Mouse (Mus musculus) stomach, embryonic 15.5 days (tissue): Measurements from ENCODE around the gene Misp. TPM values are rescaled to one million over a fixed set of nuclear protein-coding genes. Genes with fewer than 3 reads are reported as not detected.

Experiments used
- ATAC-seq: fragments of 200-750 bp; cut with Nextera tagmentation; 2 replicates; pipeline ENCODE4 v1.8.0; 2017; ENCODE audit warnings: low read depth, moderate number of reproducible peaks, moderate TSS enrichment; ENCODE audit not compliant: insufficient read depth, low FRiP score
- H3K27ac ChIP-seq: fragments of 300-500 bp; sonication (generic); 2 replicates; pipeline ENCODE4 v1.5.1; 2015; ENCODE audit warnings: mild to moderate bottlenecking, inconsistent platforms
- H3K27me3 ChIP-seq: fragments of 300-500 bp; sonication (generic); replicated peaks from 2 replicates; pipeline ENCODE4 v1.6.1; 2015; ENCODE audit warnings: inconsistent platforms
- H3K36me3 ChIP-seq: fragments of 300-500 bp; sonication (generic); 2 replicates; pipeline ENCODE4 v1.6.1; 2015; ENCODE audit warnings: inconsistent platforms
- H3K4me1 ChIP-seq: fragments of 300-500 bp; sonication (generic); 2 replicates; pipeline ENCODE4 v1.6.1; 2015; ENCODE audit warnings: inconsistent platforms
- H3K4me2 ChIP-seq: fragments of 300-500 bp; sonication (generic); 2 replicates; pipeline ENCODE4 v1.6.1; 2015; ENCODE audit warnings: mild to moderate bottlenecking, inconsistent platforms
- H3K4me3 ChIP-seq: fragments of 300-500 bp; sonication (generic); replicated peaks from 2 replicates; pipeline ENCODE4 v1.5.1; 2015; ENCODE audit warnings: inconsistent platforms
- H3K9ac ChIP-seq: fragments of 300-500 bp; sonication (generic); 2 replicates; pipeline ENCODE4 v1.6.1; 2015; ENCODE audit warnings: inconsistent platforms
- H3K9me3 ChIP-seq: fragments of 300-500 bp; sonication (generic); 2 replicates; pipeline ENCODE4 v1.6.1; 2016; ENCODE audit warnings: inconsistent platforms
- WGBS: fragments of 180-500 bp; shearing (Covaris S2); methylation state at CpG from one replicate; pipeline ENCODE4 v1.1.7; 2015; 5-methylcytosine and 5-hydroxymethylcytosine counted together
- polyA plus RNA-seq: library from polyadenylated mRNA; unstranded; fragments of >200 nt; fragmentation: Nextera tagmentation; extraction: Ambion mirVana; gene quantifications from 2 replicates; pipeline ENCODE4 v1.2.1, GENCODE M21; 2015

The Misp gene
- polyA plus RNA-seq, 1 experiment from 2014 or later: 50.0 TPM

DNA sequence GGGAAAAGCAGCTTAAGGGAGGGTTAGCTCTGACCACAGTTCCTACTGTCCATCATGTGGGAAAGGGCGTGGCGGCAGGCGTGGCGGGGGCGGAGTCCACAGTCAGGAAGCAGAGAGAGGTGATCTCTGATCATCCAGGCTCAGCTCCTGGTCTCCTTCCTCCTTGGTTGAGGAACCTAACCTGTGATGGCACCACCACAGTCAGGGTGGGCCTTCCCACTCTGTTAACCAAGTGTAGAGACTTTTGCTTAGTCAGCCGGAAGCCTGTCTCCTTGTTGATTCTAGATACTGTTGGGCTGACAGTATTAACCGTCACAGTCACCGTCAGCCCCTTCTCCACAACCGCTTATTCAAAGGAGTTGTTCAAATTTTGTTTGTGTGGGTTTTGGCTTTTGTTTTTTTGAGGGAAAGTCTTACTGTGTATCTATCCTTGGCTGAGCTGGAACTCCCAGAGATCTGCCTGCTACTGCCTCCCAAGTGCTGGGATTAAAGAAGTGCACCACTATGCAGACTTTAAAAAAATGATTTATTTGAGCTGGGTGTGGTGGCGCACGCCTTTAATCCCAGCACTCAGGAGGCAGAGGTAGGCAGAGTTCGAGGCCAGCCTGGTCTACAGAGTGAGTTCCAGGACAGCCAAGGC lies 22.4 kb upstream of the Misp start:
- ATAC-seq: no peak
- Histone ChIP-seq H3K4me3 (no peak overlapping the region), H3K27me3 (no peaks in the 10 kb centered on the region), H3K4me1 (peaks cover 38% of the 10 kb centered on the region), H3K36me3 (no peaks in the 10 kb centered on the region), H3K4me2 (no peak overlapping the region), H3K9ac (no peak overlapping the region), H3K27ac (no peak overlapping the region), H3K9me3 (no peaks in the 10 kb centered on the region)
- 85% methylated on average over 12 of the region's 12 CpGs for WGBS

DNA sequence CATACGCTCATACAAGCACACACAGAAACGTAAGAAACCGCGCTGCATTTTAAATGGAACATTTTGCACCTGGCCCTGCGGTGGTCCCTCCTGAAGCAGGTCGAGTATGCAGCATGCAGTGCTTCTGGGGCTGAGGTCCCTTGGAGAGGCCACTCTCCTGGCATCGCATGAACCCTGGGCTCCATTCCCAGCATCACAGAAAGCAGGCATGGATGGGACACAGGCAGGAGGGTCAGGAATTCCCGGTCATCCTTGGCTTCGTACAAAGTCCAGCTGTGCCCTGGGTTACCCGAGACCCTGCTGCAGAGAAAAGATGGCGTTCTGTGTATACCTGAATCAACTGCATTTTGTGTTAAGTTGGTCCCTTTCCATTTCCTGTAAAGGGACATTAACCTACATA lies 20.3 kb upstream of the Misp start:
- WGBS: 68% methylated on average over 11 of the region's 11 CpGs
- no peak for ATAC-seq
- peaks cover 26% of the 10 kb centered on the region for H3K4me1 ChIP-seq
- H3K27ac ChIP-seq: no peak overlapping the region
- no peak overlapping the region for H3K4me2 ChIP-seq
- no peak overlapping the region for H3K9ac ChIP-seq
- no peaks in the 10 kb centered on the region for H3K9me3 ChIP-seq
- no peaks in the 10 kb centered on the region for H3K36me3 ChIP-seq
- H3K4me3 ChIP-seq: no peak overlapping the region
- no peaks in the 10 kb centered on the region for H3K27me3 ChIP-seq

- no peak overlapping the region for H3K4me3 ChIP-seq
- H3K9me3 ChIP-seq: no peaks in the 10 kb centered on the region
- no peak overlapping the region for H3K9ac ChIP-seq
- no peak overlapping the region for H3K4me2 ChIP-seq
- H3K4me1 ChIP-seq: peaks cover 29% of the 10 kb centered on the region
- no peaks in the 10 kb centered on the region for H3K36me3 ChIP-seq
- no peak overlapping the region for H3K27ac ChIP-seq
- H3K27me3 ChIP-seq: no peaks in the 10 kb centered on the region
- 54% methylated on average over 3 of the region's 3 CpGs for WGBS
- ATAC-seq: no peak
These were observed 19.0 kb upstream of the Misp start for GRCm38 (mm10) chr10:79801837-79802236.

GRCm38 (mm10) chr10:79802331-79802971 lies 18.3 kb upstream of the Misp start:
- no peak overlapping the region for H3K27ac ChIP-seq
- H3K4me2 ChIP-seq: peak overlapping the region; percentile 3; the same call in 1 of the 2 replicates
- H3K36me3 ChIP-seq: no peaks in the 10 kb centered on the region
- H3K27me3 ChIP-seq: no peaks in the 10 kb centered on the region
- 45% methylated on average over 11 of the region's 11 CpGs for WGBS
- no peaks in the 10 kb centered on the region for H3K9me3 ChIP-seq
- H3K4me1 ChIP-seq: peaks cover 28% of the 10 kb centered on the region
- ATAC-seq: no peak
- H3K4me3 ChIP-seq: no peak overlapping the region
- H3K9ac ChIP-seq: no peak overlapping the region

GRCm38 (mm10) chr10:79803716-79804323 lies 17.0 kb upstream of the Misp start:
- Histone ChIP-seq H3K4me3 (no peak overlapping the region), H3K9ac (no peak overlapping the region), H3K9me3 (no peaks in the 10 kb centered on the region), H3K36me3 (no peaks in the 10 kb centered on the region), H3K27me3 (no peaks in the 10 kb centered on the region), H3K4me2 (peak overlapping the region; percentile 26; the same call in 1 of the 2 replicates), H3K4me1 (peaks cover 29% of the 10 kb centered on the region), H3K27ac (0 out of 2 replicates have a peak overlapping the region, but pooled peaks have one; percentile 36)
- WGBS: 23% methylated on average over 29 of the region's 29 CpGs
- ATAC-seq: peak; percentile 28; the same call in 1 of the 2 replicates

DNA sequence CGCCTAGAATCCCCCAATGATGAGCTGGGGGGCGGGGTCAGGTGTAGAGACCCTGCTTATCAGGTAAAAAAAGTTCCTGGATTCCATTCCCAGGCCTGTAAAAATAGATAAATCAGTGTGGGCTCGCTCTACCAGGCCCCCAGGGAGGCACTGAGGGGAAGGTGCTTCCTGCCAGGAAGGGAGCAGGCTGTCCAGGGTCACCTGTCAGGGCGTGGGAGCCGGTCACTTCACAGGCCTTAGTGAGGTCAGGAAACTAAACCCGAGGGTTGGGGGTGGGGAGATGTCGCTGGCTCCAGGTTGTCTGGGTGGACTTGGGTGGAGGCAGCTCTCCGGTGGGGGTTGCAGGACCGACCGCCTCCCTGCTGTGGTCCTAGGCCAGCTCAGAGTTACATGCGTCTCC lies 15.2 kb upstream of the Misp start:
- no peak overlapping the region for H3K27ac ChIP-seq
- peaks cover 29% of the 10 kb centered on the region for H3K4me1 ChIP-seq
- no peaks in the 10 kb centered on the region for H3K27me3 ChIP-seq
- peaks cover 4% of the 10 kb centered on the region for H3K36me3 ChIP-seq
- ATAC-seq: no peak
- H3K9ac ChIP-seq: no peak overlapping the region
- WGBS: 44% methylated on average over 11 of the region's 11 CpGs
- H3K4me2 ChIP-seq: no peak overlapping the region
- H3K4me3 ChIP-seq: no peak overlapping the region
- H3K9me3 ChIP-seq: no peaks in the 10 kb centered on the region

DNA sequence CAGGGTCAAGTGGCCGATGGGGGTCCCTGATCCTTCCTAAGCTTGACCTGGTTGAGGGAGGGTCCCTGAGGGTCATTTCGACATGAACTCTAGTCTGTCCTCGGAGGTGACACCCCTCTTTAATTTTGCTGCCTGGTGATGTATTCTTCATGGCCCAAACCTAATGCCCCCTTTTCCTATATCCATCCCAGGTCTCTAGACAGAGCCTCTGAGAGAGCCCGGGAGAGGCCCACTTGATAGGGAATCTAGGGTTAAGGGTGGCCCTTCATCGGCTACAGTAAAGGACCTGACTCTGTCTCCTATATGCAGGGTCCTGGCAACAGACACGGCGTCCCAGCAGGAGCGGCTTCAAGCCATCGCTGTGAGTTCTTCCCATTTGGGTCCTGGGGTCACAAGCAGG lies 14.5 kb upstream of the Misp start:
- Histone ChIP-seq H3K4me2 (no peak overlapping the region), H3K9me3 (no peaks in the 10 kb centered on the region), H3K27ac (no peak overlapping the region), H3K4me1 (peaks cover 29% of the 10 kb centered on the region), H3K27me3 (no peaks in the 10 kb centered on the region), H3K4me3 (no peak overlapping the region), H3K36me3 (peaks cover 7% of the 10 kb centered on the region), H3K9ac (no peak overlapping the region)
- no peak for ATAC-seq
- 84% methylated on average over 9 of the region's 9 CpGs for WGBS

DNA sequence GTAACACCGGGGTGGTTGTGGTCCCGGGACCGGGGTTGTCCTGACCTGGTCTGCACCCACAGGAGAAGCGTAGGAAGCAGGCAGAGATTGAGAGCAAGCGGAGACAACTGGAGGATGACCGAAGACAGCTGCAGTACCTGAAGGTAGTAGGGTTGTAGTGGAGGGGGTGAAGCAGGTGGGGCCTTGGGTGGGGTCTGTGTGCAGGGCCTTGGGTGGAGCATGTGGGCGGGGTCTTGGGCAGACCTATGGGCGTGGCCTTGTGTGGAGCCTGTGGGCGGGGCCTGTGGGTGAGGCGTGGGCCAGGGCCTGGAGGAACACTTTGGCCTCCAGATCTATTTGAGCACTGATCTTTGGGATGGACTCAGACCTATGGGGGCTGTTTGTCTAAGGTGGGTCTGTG lies 13.8 kb upstream of the Misp start:
- Histone ChIP-seq H3K36me3 (peaks cover 7% of the 10 kb centered on the region), H3K27ac (no peak overlapping the region), H3K27me3 (no peaks in the 10 kb centered on the region), H3K9ac (no peak overlapping the region), H3K4me3 (no peak overlapping the region), H3K4me1 (peaks cover 28% of the 10 kb centered on the region), H3K4me2 (no peak overlapping the region), H3K9me3 (no peaks in the 10 kb centered on the region)
- peak; percentile 47; the same call in 1 of the 2 replicates for ATAC-seq
- 77% methylated on average over 10 of the region's 10 CpGs for WGBS

DNA sequence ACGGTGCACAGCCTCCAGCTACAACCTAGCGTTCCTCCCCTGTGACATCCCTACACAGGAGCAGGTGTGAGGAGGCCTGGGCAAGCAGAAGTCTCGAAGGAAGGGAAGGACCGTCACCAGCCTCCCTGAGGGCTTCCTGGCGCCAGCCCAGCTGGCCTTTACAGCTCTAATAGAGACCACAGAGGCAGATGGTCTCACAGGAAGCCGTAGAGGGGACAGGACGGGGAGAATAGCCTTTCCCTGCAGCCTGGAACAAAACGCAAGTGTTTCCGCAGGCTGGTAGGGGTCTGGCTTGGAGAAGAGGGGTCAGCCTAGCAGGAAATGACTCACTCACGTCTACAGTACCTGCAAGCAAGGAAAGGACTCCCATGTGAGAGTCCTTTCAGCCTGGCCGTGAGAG lies 13.0 kb upstream of the Misp start:
- Histone ChIP-seq H3K4me3 (no peak overlapping the region), H3K27me3 (no peaks in the 10 kb centered on the region), H3K9me3 (no peaks in the 10 kb centered on the region), H3K9ac (no peak overlapping the region), H3K36me3 (peaks cover 7% of the 10 kb centered on the region), H3K27ac (0 out of 2 replicates have a peak overlapping the region, but pooled peaks have one; percentile 33), H3K4me1 (peaks cover 19% of the 10 kb centered on the region), H3K4me2 (no peak overlapping the region)
- 72% methylated on average over 11 of the region's 11 CpGs for WGBS
- ATAC-seq: no peak

GRCm38 (mm10) chr10:79808728-79809127 lies 12.1 kb upstream of the Misp start:
- Histone ChIP-seq H3K27me3 (no peaks in the 10 kb centered on the region), H3K4me1 (peaks cover 11% of the 10 kb centered on the region; the same call in 1 of the 2 replicates), H3K9me3 (no peaks in the 10 kb centered on the region), H3K27ac (no peak overlapping the region), H3K4me2 (no peak overlapping the region), H3K36me3 (peaks cover 7% of the 10 kb centered on the region), H3K9ac (no peak overlapping the region), H3K4me3 (no peak overlapping the region)
- WGBS: 88% methylated on average over 11 of the region's 11 CpGs
- ATAC-seq: no peak

GRCm38 (mm10) chr10:79811736-79812637 lies 8.8 kb upstream of the Misp start:
- Histone ChIP-seq H3K4me3 (no peak overlapping the region), H3K9ac (no peak overlapping the region), H3K27ac (no peak overlapping the region), H3K4me2 (no peak overlapping the region), H3K27me3 (no peaks in the 10 kb centered on the region), H3K9me3 (no peaks in the 10 kb centered on the region), H3K4me1 (0 out of 2 replicates have a peak, but pooled peaks cover 4% of the 10 kb centered on the region), H3K36me3 (peaks cover 7% of the 10 kb centered on the region)
- peak; percentile 44; the same call in 1 of the 2 replicates for ATAC-seq
- 30% methylated on average over 15 of the region's 15 CpGs for WGBS
